ENCODE assay signal across 10 mouse cellular contexts in the genomic region with DNA sequence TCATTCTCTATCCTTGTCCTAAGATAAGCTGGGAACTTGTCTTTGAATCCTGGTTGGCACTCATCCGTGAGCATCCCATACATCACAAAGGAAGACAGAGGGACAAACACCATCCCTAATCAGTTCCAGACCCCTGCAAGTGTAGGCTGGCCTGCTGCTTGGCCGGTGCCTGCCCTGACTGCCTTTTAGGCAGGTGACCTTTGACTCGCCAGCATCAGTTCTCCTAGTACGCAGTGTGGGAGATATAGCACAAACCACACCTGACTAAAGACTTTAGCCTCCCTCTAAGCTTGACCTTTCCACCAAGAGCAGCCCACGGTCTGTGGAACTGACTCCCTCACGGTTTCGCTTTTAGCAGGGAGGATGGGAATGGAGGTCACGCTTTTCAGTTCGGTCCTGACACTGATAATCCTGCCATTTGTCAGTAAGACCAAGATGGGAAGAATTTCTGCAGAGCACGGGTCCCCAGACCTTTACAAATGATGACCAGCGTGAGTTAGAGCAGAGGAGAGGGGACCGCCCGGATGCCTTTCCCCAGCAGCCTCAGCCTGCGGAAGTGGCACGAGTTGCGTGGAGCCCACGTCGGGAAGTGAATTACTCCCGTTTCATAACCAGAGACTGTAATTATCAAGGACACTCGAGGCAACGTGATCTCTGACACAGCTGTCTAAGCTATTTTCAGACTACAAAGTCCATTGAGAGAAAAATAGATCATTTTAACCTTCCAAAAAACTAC.
DNase-seq lines count a peak whose midpoint lies in the region; ATAC-seq and TF ChIP-seq lines count a peak whose summit lies in the region.
"Had no signal": no experiment of that assay in that cellular context is flagged by ENCODE, and none has a peak within 500 bp of the region (broad histone marks: within the 10 kb centered on the region; RNA-seq: fewer than 3 reads in every experiment).

No protein-coding gene starts in this region.

- peaks cover 11% of the 10 kb centered on the region; the same call in 1 of the 2 replicates for H3K4me1 ChIP-seq in embryonic facial prominence, embryonic 13.5 days

- peak overlapping the region; percentile 42 for H3K4me2 ChIP-seq in embryonic facial prominence, embryonic 13.5 days

- peak overlapping the region; percentile 5; the same call in 1 of the 2 replicates for H3K27ac ChIP-seq in left cerebral cortex, adult 2 months
- no peak overlapping the region for H3K27ac ChIP-seq in embryonic facial prominence, embryonic 13.5 days

- 0 out of 2 replicates have a peak, but pooled peaks cover 3% of the 10 kb centered on the region for H3K27me3 ChIP-seq in embryonic facial prominence, embryonic 13.5 days

- peak; percentile 55 for DNase-seq in heart, adult 11 months
- DNase-seq in heart, adult 18-20 months, result no peak
- DNase-seq in left cerebral cortex, adult 2 months (ENCODE audit: extremely low spot score in 1 of 2, low spot score in 2 of 2), result no peak
- no peak for DNase-seq in left cerebral cortex, adult 8-10 months (ENCODE audit: low spot score in 2 of 2)
- peak; percentile 35 for DNase-seq in adrenal gland, postnatal 14 days
- no peak for DNase-seq in cerebellum, postnatal 36 days
- no peak for DNase-seq in spleen, postnatal 10 days (ENCODE audit: low spot score in 2 of 2)
- DNase-seq: cerebellum, adult 8-10 months; lung, postnatal 36 days had no signal

- H3K4me3 ChIP-seq in left cerebral cortex, adult 2 months, result no peak overlapping the region
- H3K4me3 ChIP-seq in embryonic facial prominence, embryonic 13.5 days, result 0 out of 2 replicates have a peak overlapping the region, but pooled peaks have one; percentile 16

- peaks cover 4% of the 10 kb centered on the region for H3K9me3 ChIP-seq in embryonic facial prominence, embryonic 13.5 days

- no peak for TF ChIP-seq CTCF in left cerebral cortex, adult 2 months (IDR thresholded peaks at IDR 0.05)

- H3K9ac ChIP-seq in embryonic facial prominence, embryonic 13.5 days, result 0 out of 2 replicates have a peak overlapping the region, but pooled peaks have one; percentile 33

- 35% methylated on average over 21 of the region's 21 CpGs for WGBS in embryonic facial prominence, embryonic 13.5 days

- intact Hi-C loops in left cerebral cortex, adult 2 months (cut with DNase I), result no loop called here

- no peak for ATAC-seq in embryonic facial prominence, embryonic 13.5 days (ENCODE audit: insufficient number of reproducible peaks, insufficient read depth, low FRiP score, low TSS enrichment, low read depth)

- no peaks in the 10 kb centered on the region for H3K36me3 ChIP-seq in embryonic facial prominence, embryonic 13.5 days

Comparison
In these comparisons a context has a peak if more than half of its experiments do, and no peak if none do; other contexts are left out.
1. DNase-seq: peak in heart, adult 11 months (single experiment) and adrenal gland, postnatal 14 days (single experiment); none in heart, adult 18-20 months (0 of 2), left cerebral cortex, adult 2 months (0 of 2), left cerebral cortex, adult 8-10 months (0 of 2), cerebellum, postnatal 36 days (0 of 2) and spleen, postnatal 10 days (0 of 2).